Mouse (Mus musculus): ENCODE measurements at regions not wholly inside any gene's neighbourhood (a gene's known extent, or its start where the extent isn't known, plus 50 kb on each side); places are given as distances from the start of the nearest gene placed in this dataset.

DNA sequence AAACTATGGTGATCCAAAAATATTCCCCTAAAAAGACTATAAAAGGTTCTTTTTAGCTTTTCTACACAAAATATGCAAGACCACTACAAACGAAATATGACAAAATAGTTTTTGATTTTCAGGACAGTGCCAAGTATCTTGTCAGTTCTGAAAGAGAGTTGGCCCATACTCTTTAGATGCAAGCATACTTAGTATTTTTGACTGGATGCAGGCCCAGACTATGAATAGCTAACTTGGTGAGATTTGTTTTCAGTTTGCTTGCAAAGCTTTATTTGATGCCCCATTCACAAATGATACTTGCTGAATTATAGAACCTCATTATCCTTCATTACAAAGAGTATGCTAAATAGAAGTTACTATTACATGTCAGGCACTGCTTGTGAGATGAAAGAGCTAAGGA lies 258.8 kb downstream of the Casp12 start:
- H3K36me3 ChIP-seq (ENCODE audit: control insufficient read depth, insufficient read depth): no peaks in the 10 kb centered on the region
- 57% methylated on average over 1 of the region's 1 CpGs for WGBS

DNA sequence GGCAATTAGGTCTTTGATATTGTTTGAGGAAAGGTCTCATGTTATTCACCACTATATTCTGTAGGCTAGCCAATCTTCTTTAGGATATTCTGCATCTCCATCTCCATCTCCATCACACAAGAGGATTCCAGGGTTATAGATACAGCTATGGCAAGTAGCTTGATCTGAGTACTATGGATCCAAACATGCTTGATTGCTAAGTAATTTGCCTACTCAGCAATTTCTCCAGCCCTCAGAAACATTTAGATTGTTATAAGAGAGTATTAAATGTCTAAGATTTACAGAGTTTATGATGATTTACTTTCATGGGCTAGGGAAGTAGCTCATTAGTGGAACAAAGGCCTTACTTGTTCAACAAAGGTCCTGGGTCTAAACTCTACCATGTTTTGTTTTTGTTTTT lies 259.8 kb downstream of the Casp12 start:
- H3K27me3 ChIP-seq (replicated peaks; ENCODE audit: control insufficient read depth, insufficient read depth, low read length): no peaks in the 10 kb centered on the region
- no peaks in the 10 kb centered on the region for H3K9me3 ChIP-seq (ENCODE audit: control insufficient read depth)
- H3K27ac ChIP-seq (ENCODE audit: low read depth, low read length): no peak overlapping the region
- no peak for ATAC-seq
- H3K4me1 ChIP-seq (replicated peaks; ENCODE audit: control insufficient read depth, insufficient read depth, low read length): no peaks in the 10 kb centered on the region
- no peak for TF ChIP-seq CTCF (IDR thresholded peaks at IDR 0.05; ENCODE audit: low read depth)
- H3K36me3 ChIP-seq (ENCODE audit: control insufficient read depth, insufficient read depth): no peaks in the 10 kb centered on the region
- H3K9ac ChIP-seq (ENCODE audit: low read depth, low read length): no peak overlapping the region
- H3K4me2 ChIP-seq (replicated peaks; ENCODE audit: low read depth): no peak overlapping the region
- no peak overlapping the region for H3K4me3 ChIP-seq (ENCODE audit: low read depth, low read length)

More for the DNA sequence above, 258.8 kb downstream of the Casp12 start:
- H3K9ac ChIP-seq (ENCODE audit: low read depth, low read length): no peak overlapping the region
- ATAC-seq: no peak
- H3K9me3 ChIP-seq (ENCODE audit: control insufficient read depth): no peaks in the 10 kb centered on the region
- H3K4me2 ChIP-seq (replicated peaks; ENCODE audit: low read depth): no peak overlapping the region
- no peaks in the 10 kb centered on the region for H3K4me1 ChIP-seq (replicated peaks; ENCODE audit: control insufficient read depth, insufficient read depth, low read length)
- no peak overlapping the region for H3K4me3 ChIP-seq (ENCODE audit: low read depth, low read length)
- H3K27me3 ChIP-seq (replicated peaks; ENCODE audit: control insufficient read depth, insufficient read depth, low read length): no peaks in the 10 kb centered on the region
- TF ChIP-seq CTCF (IDR thresholded peaks at IDR 0.05; ENCODE audit: low read depth): no peak
- H3K27ac ChIP-seq (ENCODE audit: low read depth, low read length): no peak overlapping the region

DNA sequence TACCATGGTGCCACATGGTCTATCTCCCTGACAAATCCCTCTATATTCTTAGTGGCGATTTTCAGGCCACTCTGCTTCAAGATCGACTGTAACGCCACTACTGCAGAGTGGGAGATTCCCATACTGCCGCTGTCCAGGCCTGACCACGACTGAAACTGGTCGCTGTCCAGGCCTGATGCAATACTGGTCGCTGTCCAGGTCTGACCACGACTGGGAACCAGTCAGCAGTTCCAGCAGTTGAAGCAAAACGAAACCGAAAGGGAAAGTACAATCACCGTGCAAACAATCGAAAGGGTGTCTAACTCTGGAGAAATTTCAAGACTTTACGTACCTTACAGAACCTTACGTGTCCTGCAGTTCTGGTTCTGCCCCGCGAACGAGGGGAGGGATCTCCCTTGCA lies 271.5 kb downstream of the Casp12 start:
- H3K27me3 ChIP-seq (replicated peaks; ENCODE audit: control insufficient read depth, insufficient read depth, low read length): no peaks in the 10 kb centered on the region
- no peaks in the 10 kb centered on the region for H3K36me3 ChIP-seq (ENCODE audit: control insufficient read depth, insufficient read depth)
- H3K4me1 ChIP-seq (replicated peaks; ENCODE audit: control insufficient read depth, insufficient read depth, low read length): no peaks in the 10 kb centered on the region
- H3K27ac ChIP-seq (ENCODE audit: low read depth, low read length): no peak overlapping the region
- no peak for ATAC-seq
- no peak overlapping the region for H3K9ac ChIP-seq (ENCODE audit: low read depth, low read length)
- no peaks in the 10 kb centered on the region for H3K9me3 ChIP-seq (ENCODE audit: control insufficient read depth)
- TF ChIP-seq CTCF (IDR thresholded peaks at IDR 0.05; ENCODE audit: low read depth): no peak
- WGBS: 94% methylated on average over 17 of the region's 17 CpGs
- no peak overlapping the region for H3K4me3 ChIP-seq (ENCODE audit: low read depth, low read length)
- no peak overlapping the region for H3K4me2 ChIP-seq (replicated peaks; ENCODE audit: low read depth)

DNA sequence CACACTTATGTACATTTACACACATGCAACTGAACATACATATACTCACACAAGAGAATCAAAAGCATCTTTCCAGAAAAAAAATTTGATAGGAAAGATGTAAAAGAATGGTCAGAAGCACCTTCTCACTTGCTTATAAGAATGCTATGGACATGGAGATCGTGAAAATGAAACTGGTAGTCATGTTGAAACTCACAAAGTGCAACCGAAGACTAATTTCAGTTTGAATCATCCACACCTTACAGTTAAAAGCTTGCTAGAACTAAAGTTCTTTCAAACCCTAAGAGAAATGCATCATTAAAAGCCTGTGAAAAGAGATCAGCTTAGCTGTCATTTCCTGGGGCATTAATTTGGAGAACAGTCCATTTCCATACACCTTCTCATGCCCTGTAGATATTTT lies 278.2 kb downstream of the Casp12 start:
- Histone ChIP-seq H3K9ac (ENCODE audit: low read depth, low read length) (no peak overlapping the region), H3K4me3 (ENCODE audit: low read depth, low read length) (no peak overlapping the region), H3K4me2 (replicated peaks; ENCODE audit: low read depth) (no peak overlapping the region), H3K9me3 (ENCODE audit: control insufficient read depth) (no peaks in the 10 kb centered on the region), H3K4me1 (replicated peaks; ENCODE audit: control insufficient read depth, insufficient read depth, low read length) (no peaks in the 10 kb centered on the region), H3K27ac (ENCODE audit: low read depth, low read length) (no peak overlapping the region), H3K36me3 (ENCODE audit: control insufficient read depth, insufficient read depth) (no peaks in the 10 kb centered on the region), H3K27me3 (replicated peaks; ENCODE audit: control insufficient read depth, insufficient read depth, low read length) (no peaks in the 10 kb centered on the region)
- WGBS: 89% methylated on average over 2 of the region's 2 CpGs
- no peak for TF ChIP-seq CTCF (IDR thresholded peaks at IDR 0.05; ENCODE audit: low read depth)
- no peak for ATAC-seq

DNA sequence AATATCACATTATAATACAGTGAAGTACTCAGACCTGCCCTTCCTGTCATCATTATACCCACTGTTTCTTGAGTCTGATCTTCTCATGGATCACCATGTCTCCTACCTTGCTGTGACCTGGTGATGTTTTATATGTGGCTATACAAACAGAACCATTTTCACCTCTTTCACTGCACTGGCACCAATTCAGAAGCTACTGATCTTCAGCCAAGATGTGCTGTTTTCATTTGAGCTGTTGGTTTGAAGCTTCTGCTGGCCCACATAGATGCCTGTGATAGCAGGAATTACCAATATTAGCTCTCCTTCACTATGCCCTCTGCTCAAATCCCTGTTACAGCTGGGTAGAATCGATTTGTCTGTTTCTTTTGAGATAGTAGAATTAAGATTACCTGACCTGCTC lies 282.3 kb downstream of the Casp12 start:
- WGBS: 60% methylated on average over 1 of the region's 1 CpGs
- no peaks in the 10 kb centered on the region for H3K36me3 ChIP-seq (ENCODE audit: control insufficient read depth, insufficient read depth)
- no peak overlapping the region for H3K27ac ChIP-seq (ENCODE audit: low read depth, low read length)
- H3K9me3 ChIP-seq (ENCODE audit: control insufficient read depth): no peaks in the 10 kb centered on the region
- no peak overlapping the region for H3K9ac ChIP-seq (ENCODE audit: low read depth, low read length)
- no peaks in the 10 kb centered on the region for H3K4me1 ChIP-seq (replicated peaks; ENCODE audit: control insufficient read depth, insufficient read depth, low read length)
- no peaks in the 10 kb centered on the region for H3K27me3 ChIP-seq (replicated peaks; ENCODE audit: control insufficient read depth, insufficient read depth, low read length)
- H3K4me3 ChIP-seq (ENCODE audit: low read depth, low read length): no peak overlapping the region
- no peak overlapping the region for H3K4me2 ChIP-seq (replicated peaks; ENCODE audit: low read depth)
- ATAC-seq: no peak
- TF ChIP-seq CTCF (IDR thresholded peaks at IDR 0.05; ENCODE audit: low read depth): no peak

DNA sequence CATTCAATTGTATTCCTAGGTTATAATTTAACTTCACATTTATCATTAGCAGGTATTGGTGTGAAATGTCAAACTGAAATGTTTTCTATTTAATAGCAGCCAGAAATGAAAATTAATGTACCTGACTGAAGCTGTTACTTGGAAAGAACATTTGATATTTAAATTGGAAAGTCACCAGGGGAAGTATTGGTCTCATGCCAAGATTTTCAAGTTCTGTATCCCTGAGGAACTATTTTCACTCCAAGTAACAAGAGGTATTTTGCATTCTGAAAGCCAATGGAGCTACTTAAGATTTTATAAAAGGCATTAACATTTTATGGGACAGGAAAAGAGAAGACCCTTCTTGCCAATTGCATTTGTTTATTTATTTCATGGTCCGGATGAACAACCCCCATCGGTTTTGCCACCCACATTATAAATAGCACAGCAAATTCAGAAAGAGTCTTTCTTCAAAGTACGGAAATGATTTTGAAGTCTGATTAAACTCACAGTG lies 289.3 kb downstream of the Casp12 start:
- H3K4me2 ChIP-seq (replicated peaks; ENCODE audit: low read depth): no peak overlapping the region
- H3K27me3 ChIP-seq (replicated peaks; ENCODE audit: control insufficient read depth, insufficient read depth, low read length): no peaks in the 10 kb centered on the region
- no peak overlapping the region for H3K9ac ChIP-seq (ENCODE audit: low read depth, low read length)
- H3K9me3 ChIP-seq (ENCODE audit: control insufficient read depth): no peaks in the 10 kb centered on the region
- no peak for ATAC-seq
- no peak overlapping the region for H3K4me3 ChIP-seq (ENCODE audit: low read depth, low read length)
- no peaks in the 10 kb centered on the region for H3K36me3 ChIP-seq (ENCODE audit: control insufficient read depth, insufficient read depth)
- TF ChIP-seq CTCF (IDR thresholded peaks at IDR 0.05; ENCODE audit: low read depth): no peak
- no peak overlapping the region for H3K27ac ChIP-seq (ENCODE audit: low read depth, low read length)
- 54% methylated on average over 3 of the region's 3 CpGs for WGBS
- H3K4me1 ChIP-seq (replicated peaks; ENCODE audit: control insufficient read depth, insufficient read depth, low read length): no peaks in the 10 kb centered on the region

DNA sequence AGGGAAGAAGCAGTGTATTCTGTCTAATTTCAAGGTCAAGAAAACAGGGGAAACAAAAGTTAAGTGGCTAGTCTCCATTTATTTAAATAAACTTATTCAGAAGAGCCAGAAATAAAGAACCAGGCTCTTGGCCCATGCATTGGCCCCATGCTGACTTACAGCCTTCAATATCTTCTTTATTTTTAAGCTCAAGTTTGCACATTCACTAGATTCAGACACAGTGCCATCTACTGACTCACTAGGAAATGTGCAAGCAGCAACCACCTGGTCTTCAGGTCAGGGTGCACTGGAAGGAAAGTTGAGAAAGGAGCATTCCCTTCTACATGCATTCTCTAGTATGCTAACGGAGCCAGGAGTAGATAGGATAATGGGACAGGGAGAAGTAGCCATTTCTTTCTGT lies 289.7 kb downstream of the Casp12 start:
- Histone ChIP-seq H3K9me3 (ENCODE audit: control insufficient read depth) (no peaks in the 10 kb centered on the region), H3K27ac (ENCODE audit: low read depth, low read length) (no peak overlapping the region), H3K4me1 (replicated peaks; ENCODE audit: control insufficient read depth, insufficient read depth, low read length) (no peaks in the 10 kb centered on the region), H3K4me2 (replicated peaks; ENCODE audit: low read depth) (no peak overlapping the region), H3K9ac (ENCODE audit: low read depth, low read length) (no peak overlapping the region), H3K27me3 (replicated peaks; ENCODE audit: control insufficient read depth, insufficient read depth, low read length) (no peaks in the 10 kb centered on the region), H3K4me3 (ENCODE audit: low read depth, low read length) (no peak overlapping the region), H3K36me3 (ENCODE audit: control insufficient read depth, insufficient read depth) (no peaks in the 10 kb centered on the region)
- ATAC-seq: peak; percentile 51; the same call in 1 of the 2 replicates
- 24% methylated on average over 1 of the region's 1 CpGs for WGBS
- TF ChIP-seq CTCF (IDR thresholded peaks at IDR 0.05; ENCODE audit: low read depth): peak; percentile 78

All from intestine, postnatal 0 days (tissue).